Mouse (Mus musculus) heart, postnatal 14 days (tissue): ENCODE measurements around the gene Sv2b. TPM values are rescaled to one million over a fixed set of nuclear protein-coding genes. Genes with fewer than 3 reads are reported as not detected.
"Not testable (repeated sequence)": the region's sequence is repeated elsewhere in the genome, so short reads cannot be mapped to it uniquely, and the experiment has no call there.

Source experiments
- DNase-seq, 2 experiments: peaks; one replicate each; pipeline ENCODE4 v3.0.0; 2021 to 2022
- intact Hi-C: fragments of 180-260 bp; cut with DNase I; formaldehyde crosslinking; loops from one replicate; pipeline ENCODE4 v1.15.1; 2025
- total RNA-seq, 2 experiments: library from RNA; stranded (reverse); gene quantifications; 2 replicates each; pipeline ENCODE4 v1.2.3; 2021

Gene Sv2b
- total RNA-seq, 2 experiments from 2014 or later: 0.53 to 0.63 TPM

- no peak for DNase-seq
- intact Hi-C loops: no loop called here
Measured at GRCm38 (mm10) chr7:75220786-75221185, 88.3 kb downstream of the Sv2b start.

GRCm38 (mm10) chr7:75220296-75220695 lies 88.8 kb downstream of the Sv2b start:
- intact Hi-C loops: no loop called here
- no peak for DNase-seq

GRCm38 (mm10) chr7:75216180-75216579 lies 92.9 kb downstream of the Sv2b start:
- intact Hi-C loops: no loop called here
- DNase-seq: no peak

- DNase-seq: no peak
- intact Hi-C loops: no loop called here
Measured at GRCm38 (mm10) chr7:75209221-75209641, 99.8 kb downstream of the Sv2b start.

GRCm38 (mm10) chr7:75207965-75208644 lies 101.0 kb downstream of the Sv2b start:
- DNase-seq: no peak
- intact Hi-C loops: no loop called here

GRCm38 (mm10) chr7:75206671-75207070 lies 102.4 kb downstream of the Sv2b start:
- intact Hi-C loops: no loop called here
- DNase-seq: no peak

- DNase-seq: no peak
- intact Hi-C loops: no loop called here
Measured at GRCm38 (mm10) chr7:75205386-75205785, 103.7 kb downstream of the Sv2b start.

GRCm38 (mm10) chr7:75194919-75195230 lies 114.2 kb downstream of the Sv2b start:
- DNase-seq, intact Hi-C loops: not testable (repeated sequence)

GRCm38 (mm10) chr7:75194158-75194918 lies 114.7 kb downstream of the Sv2b start:
- intact Hi-C loops: no loop called here
- DNase-seq: no peak

- no peak for DNase-seq
- intact Hi-C loops: no loop called here
Measured at GRCm38 (mm10) chr7:75190192-75190591, 118.9 kb downstream of the Sv2b start.

- intact Hi-C loops: no loop called here
- no peak for DNase-seq
Measured at GRCm38 (mm10) chr7:75175042-75175441, 134.0 kb downstream of the Sv2b start.

GRCm38 (mm10) chr7:75167481-75167880 lies 141.6 kb downstream of the Sv2b start:
- DNase-seq: no peak
- intact Hi-C loops: no loop called here

- DNase-seq: no peak
- intact Hi-C loops: no loop called here
Measured at GRCm38 (mm10) chr7:75147174-75147573, 161.9 kb downstream of the Sv2b start.

- intact Hi-C loops: no loop called here
Measured at GRCm38 (mm10) chr7:75142800-75143199, 166.3 kb downstream of the Sv2b start.

GRCm38 (mm10) chr7:75141919-75142700 lies 167.0 kb downstream of the Sv2b start:
- no peak for DNase-seq
- intact Hi-C loops: no loop called here

More at GRCm38 (mm10) chr7:75142800-75143199, 166.3 kb downstream of the Sv2b start:
- DNase-seq: no peak

GRCm38 (mm10) chr7:75139306-75139705 lies 169.8 kb downstream of the Sv2b start:
- intact Hi-C loops: loop anchor here (10.0 kb wide), 1 partner anchor 415 kb away; no protein-coding TSS in a partner anchor
- DNase-seq: no peak

GRCm38 (mm10) chr7:75134710-75135617 lies 174.1 kb downstream of the Sv2b start:
- peak; percentile 22 to 48 for DNase-seq
- intact Hi-C loops: loop anchor here (1.0 to 10.0 kb wide), 3 partner anchors 231 to 747 kb away; no protein-coding TSS in a partner anchor

- intact Hi-C loops: no loop called here
Measured at GRCm38 (mm10) chr7:75128036-75128435, 181.0 kb downstream of the Sv2b start.

GRCm38 (mm10) chr7:75124067-75124466 lies 185.0 kb downstream of the Sv2b start:
- DNase-seq: no peak
- intact Hi-C loops: no loop called here

More at GRCm38 (mm10) chr7:75128036-75128435, 181.0 kb downstream of the Sv2b start:
- no peak for DNase-seq
